Mouse (Mus musculus) heart, embryonic 15.5 days (tissue): ENCODE measurements around the gene Malsu1. TPM values are rescaled to one million over a fixed set of nuclear protein-coding genes. Genes with fewer than 3 reads are reported as not detected.
A peak's percentile ranks its signal among the peaks of the same experiment; 100 is the strongest.

ENCODE experiments used
- ATAC-seq: fragments of 200-750 bp; cut with Nextera tagmentation; replicated peaks from 2 replicates; pipeline ENCODE4 v1.8.0; 2017; ENCODE audit warnings: low read depth, moderate TSS enrichment; ENCODE audit not compliant: insufficient number of reproducible peaks, insufficient read depth, low FRiP score
- H3K27ac ChIP-seq: fragments of 300-500 bp; sonication (generic); 2 replicates; pipeline ENCODE4 v1.5.1; 2015; ENCODE audit warnings: mild to moderate bottlenecking, inconsistent platforms
- H3K27me3 ChIP-seq: fragments of 300-500 bp; sonication (generic); 2 replicates; pipeline ENCODE4 v1.6.1; 2015; ENCODE audit warnings: inconsistent platforms
- H3K36me3 ChIP-seq: fragments of 300-500 bp; sonication (generic); 2 replicates; pipeline ENCODE4 v1.6.1; 2015; ENCODE audit warnings: mild to moderate bottlenecking, inconsistent platforms
- H3K4me1 ChIP-seq: fragments of 300-500 bp; sonication (generic); replicated peaks from 2 replicates; pipeline ENCODE4 v1.6.1; 2015; ENCODE audit warnings: inconsistent platforms
- H3K4me2 ChIP-seq: fragments of 300-500 bp; sonication (generic); 2 replicates; pipeline ENCODE4 v1.6.1; 2015; ENCODE audit warnings: inconsistent platforms, mild to moderate bottlenecking, moderate library complexity
- H3K4me3 ChIP-seq: fragments of 300-500 bp; sonication (generic); 2 replicates; pipeline ENCODE4 v1.5.1; 2015; ENCODE audit warnings: mild to moderate bottlenecking, inconsistent platforms
- H3K9ac ChIP-seq: fragments of 300-500 bp; sonication (generic); 2 replicates; pipeline ENCODE4 v1.6.1; 2015; ENCODE audit warnings: mild to moderate bottlenecking, inconsistent platforms
- H3K9me3 ChIP-seq: fragments of 300-500 bp; sonication (generic); replicated peaks from 2 replicates; pipeline ENCODE4 v1.6.1; 2016; ENCODE audit warnings: inconsistent platforms
- WGBS: fragments of 180-500 bp; shearing (Covaris S2); methylation state at CpG from one replicate; pipeline ENCODE4 v1.1.7; 2015; ENCODE audit warnings: mixed read lengths; 5-methylcytosine and 5-hydroxymethylcytosine counted together
- polyA plus RNA-seq: library from polyadenylated mRNA; unstranded; fragments of >200 nt; fragmentation: Nextera tagmentation; extraction: Ambion mirVana; gene quantifications from 2 replicates; pipeline ENCODE4 v1.2.1, GENCODE M21; 2015

Malsu1 gene
- polyA plus RNA-seq, 1 experiment from 2014 or later: 60.0 TPM

GRCm38 (mm10) chr6:49046976-49047375 lies 26.6 kb upstream of the Malsu1 start:
- Histone ChIP-seq H3K27ac (no peak overlapping the region), H3K9ac (no peak overlapping the region), H3K4me1 (no peaks in the 10 kb centered on the region), H3K4me3 (no peak overlapping the region), H3K27me3 (no peaks in the 10 kb centered on the region), H3K9me3 (no peaks in the 10 kb centered on the region), H3K4me2 (no peak overlapping the region), H3K36me3 (no peaks in the 10 kb centered on the region)
- WGBS: 77% methylated on average over 8 of the region's 8 CpGs
- ATAC-seq: no peak

- ATAC-seq: no peak
- no peaks in the 10 kb centered on the region for H3K4me1 ChIP-seq
- H3K27me3 ChIP-seq: no peaks in the 10 kb centered on the region
- H3K9me3 ChIP-seq: no peaks in the 10 kb centered on the region
- H3K4me3 ChIP-seq: no peak overlapping the region
- H3K4me2 ChIP-seq: no peak overlapping the region
- no peak overlapping the region for H3K27ac ChIP-seq
- H3K36me3 ChIP-seq: no peaks in the 10 kb centered on the region
- no peak overlapping the region for H3K9ac ChIP-seq
- 61% methylated on average over 10 of the region's 10 CpGs for WGBS
Observed at GRCm38 (mm10) chr6:49047848-49048247, 25.7 kb upstream of the Malsu1 start.

DNA sequence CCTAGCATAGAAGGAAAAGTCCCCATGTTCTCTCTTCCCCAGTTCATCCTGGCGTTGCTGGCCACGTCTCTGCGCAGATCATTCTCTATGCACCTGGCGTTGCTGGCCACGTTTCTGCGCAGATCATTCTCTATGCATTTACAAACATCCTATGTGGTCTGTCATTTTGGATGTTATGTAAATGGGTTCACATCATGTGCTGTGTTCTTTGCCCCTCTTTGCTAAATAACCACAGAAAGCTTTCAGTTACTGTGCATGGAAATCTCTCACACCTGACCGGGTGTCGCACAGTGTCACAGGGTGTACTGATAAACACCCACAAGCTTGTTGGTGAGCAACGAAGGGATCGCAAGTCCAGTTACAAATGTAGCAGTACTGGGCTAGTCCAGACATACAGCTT lies 25.2 kb upstream of the Malsu1 start:
- Histone ChIP-seq H3K4me2 (no peak overlapping the region), H3K4me3 (no peak overlapping the region), H3K4me1 (no peaks in the 10 kb centered on the region), H3K36me3 (no peaks in the 10 kb centered on the region), H3K27ac (no peak overlapping the region), H3K9ac (no peak overlapping the region), H3K27me3 (no peaks in the 10 kb centered on the region), H3K9me3 (no peaks in the 10 kb centered on the region)
- no peak for ATAC-seq
- WGBS: 82% methylated on average over 10 of the region's 10 CpGs

DNA sequence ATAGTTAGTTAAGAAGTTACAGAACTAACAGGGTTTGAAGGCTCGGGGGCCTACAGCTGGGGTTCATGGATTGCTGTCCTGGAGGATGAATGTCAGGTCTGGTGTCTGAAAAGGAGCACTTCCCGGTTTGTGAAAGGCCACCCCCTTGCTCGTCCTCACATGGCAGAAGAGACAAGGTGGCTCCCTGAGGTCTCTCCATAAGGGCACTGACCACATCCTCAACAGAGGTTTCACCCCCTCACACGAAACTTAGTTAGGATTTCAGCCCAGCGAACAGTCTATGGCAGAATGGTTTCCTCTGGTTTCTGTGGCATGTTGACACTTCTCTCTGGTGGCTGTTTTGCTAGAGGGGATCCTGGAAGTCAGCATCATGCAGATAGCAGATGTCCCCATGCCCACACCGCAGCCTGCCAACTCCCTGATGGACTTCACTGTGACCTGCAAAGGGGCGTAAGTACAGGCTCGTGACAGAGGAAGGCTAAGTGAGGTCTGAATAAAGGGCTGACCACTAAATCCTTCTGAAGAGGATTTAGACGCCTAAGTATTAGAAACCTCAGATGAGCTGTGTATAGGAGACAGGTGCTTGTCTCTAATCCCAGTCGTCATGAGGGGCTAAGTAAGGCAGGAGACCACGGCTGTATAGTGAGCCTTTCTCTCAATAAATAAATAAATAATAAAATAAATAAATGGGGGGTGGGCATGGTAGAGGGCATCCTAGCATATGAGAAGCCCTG lies 22.8 kb upstream of the Malsu1 start:
- Histone ChIP-seq H3K4me2 (no peak overlapping the region), H3K4me1 (no peaks in the 10 kb centered on the region), H3K4me3 (no peak overlapping the region), H3K27ac (no peak overlapping the region), H3K9ac (no peak overlapping the region), H3K9me3 (no peaks in the 10 kb centered on the region), H3K36me3 (no peaks in the 10 kb centered on the region), H3K27me3 (no peaks in the 10 kb centered on the region)
- WGBS: 74% methylated on average over 11 of the region's 11 CpGs
- ATAC-seq: no peak

DNA sequence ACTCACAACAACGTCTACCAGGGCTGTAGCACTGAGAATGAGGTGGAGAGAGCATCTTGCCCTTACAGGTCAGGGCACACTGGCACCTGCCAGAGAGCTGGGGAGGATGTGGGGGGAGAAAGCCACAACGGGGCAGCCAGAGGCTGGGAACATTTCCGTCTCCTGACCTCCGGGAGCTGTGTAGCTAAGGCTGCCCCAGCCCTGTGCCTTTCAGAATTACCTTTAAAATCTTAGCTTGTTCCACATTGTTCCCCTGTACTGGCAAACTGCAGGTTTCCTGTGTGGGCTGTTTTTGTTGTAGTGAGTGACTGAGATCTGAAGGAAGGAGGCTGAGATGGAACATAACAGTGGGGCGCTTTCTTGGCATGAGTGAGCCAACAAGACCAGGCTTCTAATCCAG lies 21.4 kb upstream of the Malsu1 start:
- H3K4me2 ChIP-seq: no peak overlapping the region
- H3K9me3 ChIP-seq: no peaks in the 10 kb centered on the region
- H3K4me3 ChIP-seq: no peak overlapping the region
- H3K9ac ChIP-seq: no peak overlapping the region
- WGBS: 56% methylated on average over 5 of the region's 5 CpGs
- H3K4me1 ChIP-seq: no peaks in the 10 kb centered on the region
- H3K27ac ChIP-seq: no peak overlapping the region
- ATAC-seq: no peak
- no peaks in the 10 kb centered on the region for H3K27me3 ChIP-seq
- no peaks in the 10 kb centered on the region for H3K36me3 ChIP-seq

DNA sequence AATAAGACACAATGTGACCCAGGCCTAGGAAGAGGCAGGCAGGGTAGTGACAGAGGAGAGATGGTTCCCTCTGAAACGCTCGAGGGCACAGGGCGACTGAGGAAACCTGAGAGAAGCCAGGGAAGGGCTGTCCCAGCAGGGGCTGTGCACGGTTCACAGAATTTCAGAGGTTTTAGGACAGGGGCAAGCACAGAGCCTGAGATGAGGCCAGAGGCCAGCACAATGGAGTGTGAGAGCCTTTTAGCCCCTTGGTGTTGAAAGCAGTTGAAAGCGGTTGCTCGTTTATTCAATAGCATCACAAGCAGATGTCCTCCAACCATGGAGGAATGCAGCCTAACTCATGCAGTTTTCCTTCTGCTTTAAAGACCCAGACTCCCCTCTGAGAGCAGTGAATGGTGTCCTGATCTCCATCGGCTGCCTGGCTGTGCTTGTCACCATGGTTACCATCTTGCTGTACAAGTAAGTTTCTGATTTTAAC lies 18.3 kb upstream of the Malsu1 start:
- H3K9me3 ChIP-seq: no peaks in the 10 kb centered on the region
- no peaks in the 10 kb centered on the region for H3K27me3 ChIP-seq
- no peak for ATAC-seq
- H3K4me3 ChIP-seq: no peak overlapping the region
- no peaks in the 10 kb centered on the region for H3K36me3 ChIP-seq
- H3K27ac ChIP-seq: no peak overlapping the region
- 44% methylated on average over 7 of the region's 7 CpGs for WGBS
- no peak overlapping the region for H3K4me2 ChIP-seq
- no peaks in the 10 kb centered on the region for H3K4me1 ChIP-seq
- no peak overlapping the region for H3K9ac ChIP-seq

DNA sequence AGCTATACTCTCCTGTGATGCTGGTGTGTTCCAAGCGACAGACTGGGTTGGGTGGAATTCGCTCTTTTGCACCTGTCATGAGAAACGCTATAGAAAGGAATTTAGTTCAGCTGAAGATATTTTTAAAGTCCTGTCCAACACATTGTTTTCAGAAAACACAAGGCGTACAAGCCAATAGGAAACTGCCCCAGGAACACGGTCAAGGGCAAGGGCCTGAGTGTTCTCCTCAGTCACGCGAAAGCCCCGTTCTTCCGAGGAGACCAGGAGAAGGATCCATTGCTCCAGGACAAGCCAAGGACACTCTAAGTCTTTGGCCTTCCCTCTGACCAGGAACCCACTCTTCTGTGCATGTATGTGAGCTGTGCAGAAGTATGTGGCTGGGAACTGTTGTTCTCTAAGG lies 17.6 kb upstream of the Malsu1 start:
- WGBS: 78% methylated on average over 9 of the region's 9 CpGs
- no peaks in the 10 kb centered on the region for H3K4me1 ChIP-seq
- ATAC-seq: no peak
- no peaks in the 10 kb centered on the region for H3K9me3 ChIP-seq
- H3K9ac ChIP-seq: no peak overlapping the region
- no peak overlapping the region for H3K4me2 ChIP-seq
- no peaks in the 10 kb centered on the region for H3K27me3 ChIP-seq
- H3K4me3 ChIP-seq: no peak overlapping the region
- H3K27ac ChIP-seq: no peak overlapping the region
- no peaks in the 10 kb centered on the region for H3K36me3 ChIP-seq

DNA sequence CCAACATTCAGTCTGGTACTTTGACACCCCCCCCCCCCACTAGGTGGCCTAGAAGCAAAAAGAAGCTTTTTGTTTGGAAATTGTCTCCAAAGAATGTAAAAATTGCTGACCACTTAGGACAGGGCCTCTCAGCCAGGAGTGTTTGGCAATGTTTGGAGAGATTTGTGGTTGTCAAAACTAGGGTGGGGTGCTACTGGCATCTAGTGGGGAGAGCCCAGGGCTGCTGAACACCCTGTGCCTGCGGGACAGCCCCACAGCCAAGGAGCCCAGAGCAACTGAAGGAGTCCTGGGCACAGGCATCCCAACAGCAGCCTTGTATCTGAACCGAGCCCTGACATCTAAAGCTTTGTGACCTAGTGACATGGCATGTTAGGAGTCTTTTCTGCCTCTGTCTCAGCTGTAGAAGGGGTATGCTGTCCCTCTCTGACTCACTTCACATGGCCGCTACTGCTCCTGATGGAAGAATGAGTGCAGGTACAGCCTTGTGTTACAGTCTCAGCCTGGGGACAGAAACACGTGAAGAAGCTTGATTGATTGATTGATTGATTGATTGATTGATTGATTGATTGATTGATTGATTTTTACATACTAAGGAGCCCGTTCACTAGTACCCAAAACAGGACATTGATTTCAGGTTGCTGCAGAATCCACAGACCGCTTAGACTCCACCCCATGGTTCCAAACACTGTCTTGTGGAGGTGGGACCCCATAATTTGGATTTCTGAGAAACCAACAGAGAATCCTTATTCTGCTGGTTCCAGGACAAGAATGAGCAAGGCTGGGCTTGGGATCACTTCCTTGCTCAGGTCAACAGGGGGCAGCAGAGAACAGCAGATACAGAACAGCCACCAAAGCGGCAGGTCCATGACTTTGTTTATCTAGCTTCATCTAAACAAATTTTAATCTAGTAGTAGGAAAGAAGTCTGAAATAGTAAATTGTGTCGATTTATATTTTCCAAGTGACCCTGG lies 16.3 kb upstream of the Malsu1 start:
- H3K36me3 ChIP-seq: no peaks in the 10 kb centered on the region
- no peak overlapping the region for H3K27ac ChIP-seq
- H3K9ac ChIP-seq: no peak overlapping the region
- 39% methylated on average over 8 of the region's 8 CpGs for WGBS
- H3K27me3 ChIP-seq: no peaks in the 10 kb centered on the region
- no peak overlapping the region for H3K4me2 ChIP-seq
- H3K4me1 ChIP-seq: no peaks in the 10 kb centered on the region
- H3K9me3 ChIP-seq: no peaks in the 10 kb centered on the region
- no peak for ATAC-seq
- no peak overlapping the region for H3K4me3 ChIP-seq

- Histone ChIP-seq H3K27me3 (no peaks in the 10 kb centered on the region), H3K27ac (no peak overlapping the region), H3K4me1 (0 out of 2 replicates have a peak, but pooled peaks cover 2% of the 10 kb centered on the region), H3K36me3 (no peaks in the 10 kb centered on the region), H3K9ac (no peak overlapping the region), H3K4me3 (no peak overlapping the region), H3K4me2 (no peak overlapping the region), H3K9me3 (no peaks in the 10 kb centered on the region)
- 40% methylated on average over 4 of the region's 4 CpGs for WGBS
- no peak for ATAC-seq
Observed at GRCm38 (mm10) chr6:49068361-49068760, 5.2 kb upstream of the Malsu1 start.

- peak overlapping the region; percentile 83 for H3K4me2 ChIP-seq
- peak; percentile 57; the same call in 1 of the 2 replicates for ATAC-seq
- peak overlapping the region; percentile 82 for H3K27ac ChIP-seq
- H3K9me3 ChIP-seq: no peaks in the 10 kb centered on the region
- H3K9ac ChIP-seq: peak overlapping the region; percentile 99
- peak overlapping the region; percentile 97 for H3K4me3 ChIP-seq
- no peaks in the 10 kb centered on the region for H3K27me3 ChIP-seq
- peaks cover 14% of the 10 kb centered on the region for H3K4me1 ChIP-seq
- no peaks in the 10 kb centered on the region for H3K36me3 ChIP-seq
- 1% methylated on average over 19 of the region's 19 CpGs for WGBS
Observed at GRCm38 (mm10) chr6:49074117-49074490, 509 bp downstream of the Malsu1 start.

- Histone ChIP-seq H3K27ac (no peak overlapping the region), H3K4me1 (peaks cover 14% of the 10 kb centered on the region), H3K4me3 (no peak overlapping the region), H3K9me3 (no peaks in the 10 kb centered on the region), H3K9ac (no peak overlapping the region), H3K27me3 (no peaks in the 10 kb centered on the region), H3K36me3 (0 out of 2 replicates have a peak, but pooled peaks cover 4% of the 10 kb centered on the region), H3K4me2 (no peak overlapping the region)
- no peak for ATAC-seq
- WGBS: 86% methylated on average over 2 of the region's 2 CpGs
Observed at GRCm38 (mm10) chr6:49077894-49078293, 4.3 kb downstream of the Malsu1 start.
